Mouse (Mus musculus): ENCODE data around the gene Lce3b. TPM values are rescaled to one million over a fixed set of nuclear protein-coding genes. Genes with fewer than 3 reads are reported as not detected.

Lce3b gene
- polyA plus RNA-seq, 1 experiment from 2014 or later = not detected

Other genes with a start within 250 kb of the Lce3b start
- gene Lce1d, start 245.8 kb upstream of the Lce3b start, polyA plus RNA-seq (2016; fragmentation: Nextera tagmentation; extraction: Ambion mirVana) = not detected in 2 replicates
- not detected in 2 replicates for gene Lce1e, start 223.9 kb upstream of the Lce3b start, polyA plus RNA-seq (2016; fragmentation: Nextera tagmentation; extraction: Ambion mirVana)
- not detected in 2 replicates for gene Lce1f, start 212.6 kb upstream of the Lce3b start, polyA plus RNA-seq (2016; fragmentation: Nextera tagmentation; extraction: Ambion mirVana)
- gene Gm38119, start 193.9 kb upstream of the Lce3b start, polyA plus RNA-seq (2016; fragmentation: Nextera tagmentation; extraction: Ambion mirVana) = not detected in 2 replicates
- not detected in 2 replicates for gene Lce1g, start 180.6 kb upstream of the Lce3b start, polyA plus RNA-seq (2016; fragmentation: Nextera tagmentation; extraction: Ambion mirVana)
- not detected in 2 replicates for gene Lce1h, start 167.9 kb upstream of the Lce3b start, polyA plus RNA-seq (2016; fragmentation: Nextera tagmentation; extraction: Ambion mirVana)
- gene Lce1i, start 154.1 kb upstream of the Lce3b start, polyA plus RNA-seq (2016; fragmentation: Nextera tagmentation; extraction: Ambion mirVana) = not detected in 2 replicates
- not detected in 2 replicates for gene Lce1j, start 142.5 kb upstream of the Lce3b start, polyA plus RNA-seq (2016; fragmentation: Nextera tagmentation; extraction: Ambion mirVana)
- not detected in 2 replicates for gene Lce1k, start 125.1 kb upstream of the Lce3b start, polyA plus RNA-seq (2016; fragmentation: Nextera tagmentation; extraction: Ambion mirVana)
- not detected in 2 replicates for gene Kprp, start 105.7 kb upstream of the Lce3b start, polyA plus RNA-seq (2016; fragmentation: Nextera tagmentation; extraction: Ambion mirVana)
- not detected in 2 replicates for gene Lce1l, start 81.7 kb upstream of the Lce3b start, polyA plus RNA-seq (2016; fragmentation: Nextera tagmentation; extraction: Ambion mirVana)
- gene 2310050C09Rik, start 62.8 kb upstream of the Lce3b start, polyA plus RNA-seq (2016; fragmentation: Nextera tagmentation; extraction: Ambion mirVana) = not detected in 2 replicates
- gene Lce3a, start 6.7 kb upstream of the Lce3b start, polyA plus RNA-seq (2016; fragmentation: Nextera tagmentation; extraction: Ambion mirVana) = not detected in 2 replicates
- not detected in 2 replicates for gene Lce3c, start 11.5 kb downstream of the Lce3b start, polyA plus RNA-seq (2016; fragmentation: Nextera tagmentation; extraction: Ambion mirVana)
- gene Lce3d, start 24.4 kb downstream of the Lce3b start, polyA plus RNA-seq (2016; fragmentation: Nextera tagmentation; extraction: Ambion mirVana) = not detected in 2 replicates
- not detected in 2 replicates for gene Lce3e, start 34.1 kb downstream of the Lce3b start, polyA plus RNA-seq (2016; fragmentation: Nextera tagmentation; extraction: Ambion mirVana)
- gene Lce3f, start 59.2 kb downstream of the Lce3b start, polyA plus RNA-seq (2016; fragmentation: Nextera tagmentation; extraction: Ambion mirVana) = not detected in 2 replicates
- gene Crct1, start 82.7 kb downstream of the Lce3b start, polyA plus RNA-seq (2016; fragmentation: Nextera tagmentation; extraction: Ambion mirVana) = not detected in 2 replicates
- not detected in 2 replicates for gene Lce1m, start 86.1 kb downstream of the Lce3b start, polyA plus RNA-seq (2016; fragmentation: Nextera tagmentation; extraction: Ambion mirVana)
- not detected in 2 replicates for gene Gm4858, start 135.8 kb downstream of the Lce3b start, polyA plus RNA-seq (2016; fragmentation: Nextera tagmentation; extraction: Ambion mirVana)
- gene Crnn, start 211.8 kb downstream of the Lce3b start, polyA plus RNA-seq (2016; fragmentation: Nextera tagmentation; extraction: Ambion mirVana) = not detected in 2 replicates

Measured in liver, embryonic 12.5 days (tissue).